Mouse (Mus musculus) lung, postnatal 0 days (tissue): ENCODE measurements around the gene C1qtnf1.

Source experiments
- CTCF ChIP-seq: IDR thresholded peaks from 2 replicates; pipeline ENCODE4 v1.5.1; 2016; ENCODE audit warnings: antibody characterized with exemption, mild to moderate bottlenecking
- EP300 ChIP-seq: IDR thresholded peaks from 2 replicates; pipeline ENCODE4 v1.6.1; 2016; ENCODE audit warnings: antibody characterized with exemption, mild to moderate bottlenecking, control low read depth

DNA sequence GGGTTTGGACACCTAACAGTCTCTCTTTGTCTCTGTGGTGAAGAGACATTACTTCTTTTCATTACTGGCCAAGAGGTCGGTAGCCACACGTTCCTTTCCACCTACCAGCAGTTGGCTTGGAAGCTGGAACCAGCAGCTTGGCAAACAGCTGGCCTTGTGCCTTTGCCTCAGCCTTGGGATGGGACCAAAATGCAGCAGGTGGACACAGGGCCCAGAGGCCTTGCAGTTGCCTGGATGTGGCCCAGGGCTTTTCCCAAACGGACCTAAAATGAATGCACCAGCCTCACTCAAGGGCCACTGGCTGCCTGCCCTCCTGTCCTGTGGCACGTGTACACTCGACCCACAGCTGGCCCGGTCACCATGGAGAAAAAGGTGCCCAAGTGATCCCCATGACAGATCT is 23.2 kb downstream of the C1qtnf1 start:
- TF ChIP-seq CTCF (no peak), EP300 (no peak)
